Mouse (Mus musculus) intestine, embryonic 16.5 days (tissue): Measurements from ENCODE around the gene Tgfbrap1. TPM values are rescaled to one million over a fixed set of nuclear protein-coding genes. Genes with fewer than 3 reads are reported as not detected.

Source experiments
- ATAC-seq: fragments of 200-750 bp; cut with Nextera tagmentation; 2 replicates; pipeline ENCODE4 v1.8.0; 2017; ENCODE audit warnings: moderate TSS enrichment, moderate library complexity
- H3K27ac ChIP-seq: fragments of 300-500 bp; sonication (generic); 2 replicates; pipeline ENCODE4 v1.5.1; 2014; ENCODE audit warnings: mild to moderate bottlenecking, low read length
- H3K27me3 ChIP-seq: fragments of 300-500 bp; sonication (generic); replicated peaks from 2 replicates; pipeline ENCODE4 v1.6.1; 2014; ENCODE audit warnings: low read length, control low read depth, mixed read lengths; ENCODE audit not compliant: control insufficient read depth, insufficient read depth
- H3K36me3 ChIP-seq: fragments of 300-500 bp; sonication (generic); 2 replicates; pipeline ENCODE4 v1.6.1; 2014; ENCODE audit warnings: low read length, control low read depth; ENCODE audit not compliant: control insufficient read depth, insufficient read depth
- H3K4me1 ChIP-seq: fragments of 300-500 bp; sonication (generic); 2 replicates; pipeline ENCODE4 v1.6.1; 2014; ENCODE audit warnings: low read length, control low read depth, mixed read lengths; ENCODE audit not compliant: control insufficient read depth, insufficient read depth
- H3K4me2 ChIP-seq: fragments of 300-500 bp; sonication (generic); 2 replicates; pipeline ENCODE4 v1.6.1; 2014; ENCODE audit warnings: low read depth, low read length, control low read depth
- H3K4me3 ChIP-seq: fragments of 300-500 bp; sonication (generic); 2 replicates; pipeline ENCODE4 v1.5.1; 2014; ENCODE audit warnings: mild to moderate bottlenecking, low read length
- H3K9ac ChIP-seq: fragments of 300-500 bp; sonication (generic); 2 replicates; pipeline ENCODE4 v1.6.1; 2014; ENCODE audit warnings: low read depth, low read length
- H3K9me3 ChIP-seq: fragments of 300-500 bp; sonication (generic); 2 replicates; pipeline ENCODE4 v1.6.1; 2016; ENCODE audit warnings: low read length, control low read depth; ENCODE audit not compliant: control insufficient read depth
- WGBS: fragments of 180-500 bp; shearing (Covaris S2); extraction: QIAGEN DNeasy Blood & Tissue Kit; methylation state at CpG from one replicate; pipeline ENCODE4 v1.1.7; 2014; 5-methylcytosine and 5-hydroxymethylcytosine counted together
- microRNA-seq: library from miRNA; unstranded; fragments of <30 nt; microRNA quantifications from one replicate; pipeline ENCODE4, GENCODE M21; 2016
- polyA plus RNA-seq: library from polyadenylated mRNA; unstranded; fragments of >200 nt; fragmentation: Nextera tagmentation; extraction: Ambion mirVana; gene quantifications from 2 replicates; pipeline ENCODE4 v1.2.1, GENCODE M21; 2015

Tgfbrap1 gene
- polyA plus RNA-seq, 1 experiment from 2014 or later: 8.6 TPM

GRCm38 (mm10) chr1:43006051-43006514 is 92.4 kb downstream of the Tgfbrap1 start:
- Histone ChIP-seq H3K4me3 (no peak overlapping the region), H3K27ac (no peak overlapping the region), H3K9ac (no peak overlapping the region), H3K9me3 (no peaks in the 10 kb centered on the region), H3K27me3 (no peaks in the 10 kb centered on the region), H3K4me2 (no peak overlapping the region), H3K4me1 (no peaks in the 10 kb centered on the region), H3K36me3 (no peaks in the 10 kb centered on the region)
- no peak for ATAC-seq
- 61% methylated on average over 13 of the region's 13 CpGs for WGBS

Small RNA genes within 50 kb of the gene (microRNA-seq; reads per million reads assigned to microRNA genes)
- gene Gm24001: not detected

Other genes with a start within 250 kb of the Tgfbrap1 start
- 61.6 and 65.6 TPM in 2 replicates for gene Mrps9, start 247.4 kb downstream of the Tgfbrap1 start, polyA plus RNA-seq
- 3.6 TPM in 2 replicates for gene Gpr45, start 145.8 kb downstream of the Tgfbrap1 start, polyA plus RNA-seq
- gene AI597479, start 73 bp upstream of the Tgfbrap1 start, polyA plus RNA-seq: 22.3 and 23.6 TPM in 2 replicates
- 51.2 and 58.4 TPM in 2 replicates for gene Fhl2, start 98.3 kb upstream of the Tgfbrap1 start, polyA plus RNA-seq